Mouse (Mus musculus) midbrain, embryonic 16.5 days (tissue): ENCODE data around the gene Emilin3. TPM values are rescaled to one million over a fixed set of nuclear protein-coding genes. Genes with fewer than 3 reads are reported as not detected.

Source experiments
- ATAC-seq: fragments of 200-750 bp; cut with Nextera tagmentation; 2 replicates; pipeline ENCODE4 v1.8.0; 2017; ENCODE audit warnings: moderate TSS enrichment
- H3K27ac ChIP-seq: fragments of 300-500 bp; sonication (generic); 2 replicates; pipeline ENCODE4 v1.5.1; 2014; ENCODE audit warnings: mild to moderate bottlenecking, low read length, mixed read lengths
- H3K27me3 ChIP-seq: fragments of 300-500 bp; sonication (generic); 2 replicates; pipeline ENCODE4 v1.6.1; 2014; ENCODE audit warnings: low read depth, low read length, mixed read lengths; ENCODE audit not compliant: control insufficient read depth, insufficient read depth
- H3K36me3 ChIP-seq: fragments of 300-500 bp; sonication (generic); 2 replicates; pipeline ENCODE4 v1.6.1; 2014; ENCODE audit warnings: mild to moderate bottlenecking, low read length, moderate library complexity, mixed read lengths; ENCODE audit not compliant: control insufficient read depth, insufficient read depth
- H3K4me1 ChIP-seq: fragments of 300-500 bp; sonication (generic); 2 replicates; pipeline ENCODE4 v1.6.1; 2014; ENCODE audit warnings: mild to moderate bottlenecking, low read length, mixed read lengths; ENCODE audit not compliant: control insufficient read depth, insufficient read depth
- H3K4me2 ChIP-seq: fragments of 300-500 bp; sonication (generic); 2 replicates; pipeline ENCODE4 v1.6.1; 2014; ENCODE audit warnings: mild to moderate bottlenecking, low read length, mixed read lengths
- H3K4me3 ChIP-seq: fragments of 300-500 bp; sonication (generic); 2 replicates; pipeline ENCODE4 v1.5.1; 2014; ENCODE audit warnings: low read depth, mild to moderate bottlenecking, low read length, moderate library complexity, mixed read lengths
- H3K9ac ChIP-seq: fragments of 300-500 bp; sonication (generic); 2 replicates; pipeline ENCODE4 v1.6.1; 2014; ENCODE audit warnings: low read depth, low read length, mixed read lengths
- H3K9me3 ChIP-seq: fragments of 300-500 bp; sonication (generic); replicated peaks from 2 replicates; pipeline ENCODE4 v1.6.1; 2014; ENCODE audit warnings: mild to moderate bottlenecking, low read length, mixed read lengths; ENCODE audit not compliant: control insufficient read depth, poor library complexity, severe bottlenecking
- WGBS: fragments of 180-500 bp; shearing (Covaris S2); extraction: QIAGEN DNeasy Blood & Tissue Kit; methylation state at CpG from one replicate; pipeline ENCODE4 v1.1.7; 2014; 5-methylcytosine and 5-hydroxymethylcytosine counted together
- polyA plus RNA-seq: library from polyadenylated mRNA; unstranded; fragments of >200 nt; fragmentation: Nextera tagmentation; extraction: Ambion mirVana; gene quantifications from 2 replicates; pipeline ENCODE4 v1.2.1, GENCODE M21; 2015

Emilin3 gene
- polyA plus RNA-seq, 1 experiment from 2014 or later: 0.65 TPM

GRCm38 (mm10) chr2:160884830-160885229, 27.3 kb downstream of the Emilin3 start:
- Histone ChIP-seq H3K9me3 (no peaks in the 10 kb centered on the region), H3K27me3 (peaks cover 10% of the 10 kb centered on the region), H3K4me1 (peaks cover 6% of the 10 kb centered on the region; the same call in 1 of the 2 replicates), H3K36me3 (no peaks in the 10 kb centered on the region), H3K4me3 (no peak overlapping the region), H3K9ac (no peak overlapping the region), H3K4me2 (no peak overlapping the region), H3K27ac (no peak overlapping the region)
- WGBS: 26% methylated on average over 2 of the region's 2 CpGs
- ATAC-seq: no peak

GRCm38 (mm10) chr2:160883912-160884311, 28.2 kb downstream of the Emilin3 start:
- H3K4me1 ChIP-seq: peaks cover 6% of the 10 kb centered on the region; the same call in 1 of the 2 replicates
- H3K27ac ChIP-seq: no peak overlapping the region
- H3K9ac ChIP-seq: no peak overlapping the region
- H3K4me3 ChIP-seq: no peak overlapping the region
- no peaks in the 10 kb centered on the region for H3K36me3 ChIP-seq
- no peak overlapping the region for H3K4me2 ChIP-seq
- H3K27me3 ChIP-seq: peaks cover 8% of the 10 kb centered on the region
- 75% methylated on average over 4 of the region's 4 CpGs for WGBS
- ATAC-seq: no peak
- H3K9me3 ChIP-seq: no peaks in the 10 kb centered on the region

GRCm38 (mm10) chr2:160882436-160882835, 29.7 kb downstream of the Emilin3 start:
- Histone ChIP-seq H3K9me3 (no peaks in the 10 kb centered on the region), H3K27ac (no peak overlapping the region), H3K27me3 (no peaks in the 10 kb centered on the region), H3K4me2 (no peak overlapping the region), H3K4me1 (0 out of 2 replicates have a peak, but pooled peaks cover under 1% of the 10 kb centered on the region), H3K4me3 (no peak overlapping the region), H3K9ac (no peak overlapping the region), H3K36me3 (no peaks in the 10 kb centered on the region)
- no peak for ATAC-seq
- 72% methylated on average over 5 of the region's 5 CpGs for WGBS

GRCm38 (mm10) chr2:160881462-160882101, 30.5 kb downstream of the Emilin3 start:
- Histone ChIP-seq H3K4me1 (no peaks in the 10 kb centered on the region), H3K9ac (no peak overlapping the region), H3K27ac (no peak overlapping the region), H3K27me3 (no peaks in the 10 kb centered on the region), H3K36me3 (no peaks in the 10 kb centered on the region), H3K4me3 (no peak overlapping the region), H3K4me2 (no peak overlapping the region), H3K9me3 (no peaks in the 10 kb centered on the region)
- WGBS: 62% methylated on average over 6 of the region's 6 CpGs
- no peak for ATAC-seq

GRCm38 (mm10) chr2:160880453-160881195, 31.5 kb downstream of the Emilin3 start, which contains the start of gene Lpin3:
TSS of gene Lpin3 (plus strand) at chr2:160880670.
- ATAC-seq: no peak
- H3K4me3 ChIP-seq: no peak within 1 kb of the TSS
- no peak within 1 kb of the TSS for H3K4me2 ChIP-seq
- H3K36me3 ChIP-seq: no peaks in the 10 kb centered on the region
- no peak within 1 kb of the TSS for H3K27ac ChIP-seq
- no peaks in the 10 kb centered on the region for H3K4me1 ChIP-seq
- H3K9me3 ChIP-seq: no peaks in the 10 kb centered on the region
- H3K27me3 ChIP-seq: no peaks in the 10 kb centered on the region
- H3K9ac ChIP-seq: no peak within 1 kb of the TSS
- WGBS: 69% methylated on average over 13 of the region's 13 CpGs

GRCm38 (mm10) chr2:160876115-160876514, 36.0 kb downstream of the Emilin3 start:
- Histone ChIP-seq H3K4me2 (no peak overlapping the region), H3K36me3 (no peaks in the 10 kb centered on the region), H3K27me3 (no peaks in the 10 kb centered on the region), H3K4me3 (no peak overlapping the region), H3K27ac (no peak overlapping the region), H3K9ac (no peak overlapping the region), H3K4me1 (peaks cover 13% of the 10 kb centered on the region), H3K9me3 (no peaks in the 10 kb centered on the region)
- ATAC-seq: no peak
- WGBS: 83% methylated on average over 4 of the region's 4 CpGs

- H3K4me1 ChIP-seq: peaks cover 20% of the 10 kb centered on the region
- no peak for ATAC-seq
- no peak overlapping the region for H3K9ac ChIP-seq
- 90% methylated on average over 5 of the region's 5 CpGs for WGBS
- no peaks in the 10 kb centered on the region for H3K9me3 ChIP-seq
- H3K4me3 ChIP-seq: no peak overlapping the region
- no peaks in the 10 kb centered on the region for H3K27me3 ChIP-seq
- H3K27ac ChIP-seq: no peak overlapping the region
- no peaks in the 10 kb centered on the region for H3K36me3 ChIP-seq
- no peak overlapping the region for H3K4me2 ChIP-seq
These were observed 37.8 kb downstream of the Emilin3 start for GRCm38 (mm10) chr2:160874231-160874877.

GRCm38 (mm10) chr2:160872890-160873382, 39.2 kb downstream of the Emilin3 start, which contains the start of gene Zhx3:
TSS of gene Zhx3 (minus strand) at chr2:160872998.
- Histone ChIP-seq H3K27me3 (no peaks in the 10 kb centered on the region), H3K4me3 (peak within 1 kb of the TSS; percentile 92), H3K9me3 (no peaks in the 10 kb centered on the region), H3K4me1 (peaks cover 21% of the 10 kb centered on the region), H3K27ac (peak within 1 kb of the TSS; percentile 98), H3K36me3 (no peaks in the 10 kb centered on the region), H3K9ac (peak within 1 kb of the TSS; percentile 98), H3K4me2 (peak within 1 kb of the TSS; percentile 77)
- under 1% methylated on average over 34 of the region's 48 CpGs for WGBS
- ATAC-seq: peak; percentile 97
